ENCODE assay signal across 7 mouse cellular contexts in genomic region chr3:85275075-85275474, GRCm38 (mm10).
DNase-seq lines count a peak whose midpoint lies in the region; ATAC-seq and TF ChIP-seq lines count a peak whose summit lies in the region.

No protein-coding gene starts in this region.

- H3K4me1 ChIP-seq in liver, embryonic 12.5 days, result no peaks in the 10 kb centered on the region
- H3K4me1 ChIP-seq in embryonic facial prominence, embryonic 15.5 days, result peaks cover 7% of the 10 kb centered on the region
- no peaks in the 10 kb centered on the region for H3K4me1 ChIP-seq in lung, postnatal 0 days (ENCODE audit: insufficient read depth, low read depth, low read length)

- DNase-seq in liver (peak; percentile 10), ZHBTc4 (ENCODE audit: low read depth, low spot score) (peak; percentile 94)
- DNase-seq in kidney, adult 11 months, result peak; percentile 8
- peak; percentile 72 for DNase-seq in lung, postnatal 0 days (ENCODE audit: low spot score)

- H3K9ac ChIP-seq in liver, embryonic 12.5 days, result no peak overlapping the region
- no peak overlapping the region for H3K9ac ChIP-seq in embryonic facial prominence, embryonic 15.5 days
- no peak overlapping the region for H3K9ac ChIP-seq in lung, postnatal 0 days (replicated peaks; ENCODE audit: low read depth)

- no peak overlapping the region for H3K4me3 ChIP-seq in liver, embryonic 12.5 days
- H3K4me3 ChIP-seq in embryonic facial prominence, embryonic 15.5 days (replicated peaks), result no peak overlapping the region
- H3K4me3 ChIP-seq in lung, postnatal 0 days (ENCODE audit: low read depth, low read length), result no peak overlapping the region

- WGBS in liver, embryonic 12.5 days (ENCODE audit: insufficient replicate concordance), result 43% methylated on average over 10 of the region's 10 CpGs
- WGBS in embryonic facial prominence, embryonic 15.5 days, result 31% methylated on average over 10 of the region's 10 CpGs
- 40% methylated on average over 10 of the region's 10 CpGs for WGBS in lung, postnatal 0 days

- no peak for ATAC-seq in liver, embryonic 12.5 days
- peak; percentile 82 for ATAC-seq in embryonic facial prominence, embryonic 15.5 days (ENCODE audit: insufficient number of reproducible peaks, low FRiP score, low TSS enrichment, low read depth)
- peak; percentile 90 for ATAC-seq in lung, postnatal 0 days
- ATAC-seq in erythroblast, adult 5-6 weeks (replicated peaks; ENCODE audit: low FRiP score, poor library complexity, severe bottlenecking), result no peak

- no peaks in the 10 kb centered on the region for H3K36me3 ChIP-seq in liver, embryonic 12.5 days
- H3K36me3 ChIP-seq in embryonic facial prominence, embryonic 15.5 days, result no peaks in the 10 kb centered on the region
- no peaks in the 10 kb centered on the region for H3K36me3 ChIP-seq in lung, postnatal 0 days (ENCODE audit: insufficient read depth, low read length)

- H3K9me3 ChIP-seq in liver, embryonic 12.5 days (replicated peaks), result no peaks in the 10 kb centered on the region
- H3K9me3 ChIP-seq in embryonic facial prominence, embryonic 15.5 days (replicated peaks), result no peaks in the 10 kb centered on the region
- no peaks in the 10 kb centered on the region for H3K9me3 ChIP-seq in lung, postnatal 0 days (ENCODE audit: low read length)

- H3K27ac ChIP-seq in liver, embryonic 12.5 days, result no peak overlapping the region
- H3K27ac ChIP-seq in embryonic facial prominence, embryonic 15.5 days (replicated peaks), result no peak overlapping the region
- H3K27ac ChIP-seq in lung, postnatal 0 days (ENCODE audit: low read length), result no peak overlapping the region

- H3K27me3 ChIP-seq in liver, embryonic 12.5 days (replicated peaks), result no peaks in the 10 kb centered on the region
- no peaks in the 10 kb centered on the region for H3K27me3 ChIP-seq in embryonic facial prominence, embryonic 15.5 days
- no peaks in the 10 kb centered on the region for H3K27me3 ChIP-seq in lung, postnatal 0 days (replicated peaks; ENCODE audit: insufficient read depth, low read length)

- no peak overlapping the region for H3K4me2 ChIP-seq in liver, embryonic 12.5 days
- H3K4me2 ChIP-seq in embryonic facial prominence, embryonic 15.5 days (replicated peaks), result no peak overlapping the region
- H3K4me2 ChIP-seq in lung, postnatal 0 days (replicated peaks; ENCODE audit: low read depth, low read length), result no peak overlapping the region

- TF ChIP-seq CTCF in lung, postnatal 0 days (IDR thresholded peaks at IDR 0.05), result peak; percentile 52

- TF ChIP-seq EP300 in lung, postnatal 0 days (IDR thresholded peaks at IDR 0.05), result peak; percentile 82

Comparison
In these comparisons a context has a peak if more than half of its experiments do, and no peak if none do; other contexts are left out.
1. DNase-seq: peak in every context shown above with its lines; median percentile 94 in ZHBTc4; 72 in lung, postnatal 0 days; 10 in liver; 8 in kidney, adult 11 months.
2. ATAC-seq: peak in embryonic facial prominence, embryonic 15.5 days (single experiment) and lung, postnatal 0 days (single experiment); none in liver, embryonic 12.5 days (single experiment) and erythroblast, adult 5-6 weeks (single experiment).